Mouse (Mus musculus) megakaryocyte progenitor cell, adult 5-6 weeks (primary cell): ENCODE measurements around the gene Epha6. TPM values are rescaled to one million over a fixed set of nuclear protein-coding genes. Genes with fewer than 3 reads are reported as not detected.

Source experiments
- ATAC-seq: replicated peaks from 2 replicates; pipeline ENCODE4 v1.8.0; 2016; ENCODE audit warnings: mild to moderate bottlenecking, moderate TSS enrichment, inconsistent platforms; ENCODE audit not compliant: poor library complexity
- total RNA-seq, 2 experiments: library from RNA; stranded (forward) in 1 of 2; stranded (reverse) in 1 of 2; fragments of 157-497, 149-512 nt in 1 of 2; fragments of 200-1000 nt in 1 of 2; gene quantifications; 2 replicates each; pipeline versions ENCODE4 v1.2.3 to v1.2.4; 2015 to 2017

Gene Epha6
- total RNA-seq (2015), result not detected in 2 replicates
- not detected in 2 replicates for total RNA-seq (2017)

DNA sequence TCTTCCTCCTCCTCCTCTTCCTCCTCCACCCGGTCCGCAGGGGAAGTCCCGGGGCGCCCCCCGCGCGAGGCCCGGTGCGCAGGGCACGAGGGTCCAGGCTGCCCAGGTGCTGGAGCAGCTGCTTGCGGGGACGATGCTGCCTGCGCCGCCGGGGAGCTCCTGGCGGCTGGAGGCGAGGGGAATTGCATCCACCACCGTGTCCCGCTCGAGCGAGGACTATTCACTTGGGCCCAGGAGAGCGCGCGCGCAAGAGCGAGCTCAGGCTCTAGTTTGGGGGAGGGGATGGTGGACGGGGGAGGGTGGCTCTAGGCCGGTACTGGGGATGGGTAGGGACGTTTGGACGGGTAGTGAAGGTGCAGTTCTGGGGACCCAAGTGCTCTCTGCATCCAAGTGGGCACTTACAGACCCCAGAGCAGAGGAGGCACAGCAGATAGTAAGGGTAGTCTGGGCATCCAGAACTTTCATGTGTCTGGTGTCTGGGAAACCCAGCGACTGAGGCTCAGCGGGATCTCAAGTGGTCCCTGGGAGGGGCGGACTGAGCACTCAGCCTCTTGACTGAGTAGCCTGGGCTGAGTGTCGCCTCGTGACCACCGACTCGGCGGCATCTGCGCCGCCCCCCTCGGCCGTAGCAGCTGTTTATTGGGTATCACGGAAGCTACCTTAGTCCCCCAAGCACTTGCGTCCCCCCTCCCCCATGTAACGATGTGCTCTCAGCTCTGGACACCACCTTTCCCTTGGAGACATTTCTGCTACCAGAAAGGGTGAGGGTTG is at the start of gene Epha6:
TSS of gene Epha6 (minus strand) at position 471 of the 771 bp plus-strand sequence.
- ATAC-seq, result no peak

GRCm38 (mm10) chr16:60651716-60652115 is 46.4 kb upstream of the Epha6 start:
- ATAC-seq, result no peak

- ATAC-seq, result no peak
Observed at GRCm38 (mm10) chr16:60628091-60628490, 22.8 kb upstream of the Epha6 start.

- no peak for ATAC-seq
Observed at GRCm38 (mm10) chr16:60605832-60606583, 677 bp upstream of the Epha6 start.

DNA sequence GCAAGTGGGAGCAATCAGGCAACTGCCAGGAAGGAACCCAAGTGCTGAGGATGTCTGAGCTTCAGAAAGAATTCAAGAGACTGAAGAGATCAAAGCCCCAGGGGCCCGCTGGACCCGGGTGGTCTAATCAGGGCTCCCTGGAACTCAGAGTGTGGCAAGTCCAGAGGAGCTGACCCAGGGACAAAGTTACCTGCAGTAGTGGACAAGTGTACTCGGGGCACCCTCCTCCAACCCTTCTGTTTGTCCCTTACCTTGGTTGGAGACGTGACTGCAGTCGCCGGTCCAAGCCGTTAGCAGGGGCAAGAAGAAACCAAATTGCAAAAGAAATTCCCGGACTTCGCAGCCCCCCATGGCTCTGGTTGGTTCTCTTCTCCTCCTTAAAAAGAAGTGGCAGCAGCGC is 718 bp downstream of the Epha6 start:
- ATAC-seq, result no peak

DNA sequence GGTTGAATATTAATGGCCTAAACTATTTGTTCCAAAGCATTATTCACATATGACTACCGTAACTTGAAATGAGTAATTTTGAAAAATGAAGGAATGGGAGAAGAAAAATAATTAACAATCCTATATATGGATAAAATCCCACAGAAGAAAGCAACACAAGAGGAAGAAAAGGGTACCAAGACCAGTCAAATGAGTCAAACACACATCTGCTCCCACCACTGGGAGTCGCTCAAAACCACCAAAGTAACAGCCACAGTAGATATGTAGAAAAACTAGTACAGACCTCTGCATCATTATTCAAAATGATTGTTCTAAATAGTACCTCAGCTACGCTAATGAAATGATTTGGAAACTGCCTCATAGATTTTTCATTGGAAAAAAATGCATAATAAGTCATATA is 20.0 kb downstream of the Epha6 start:
- ATAC-seq, result no peak

GRCm38 (mm10) chr16:60584695-60585094 is 20.6 kb downstream of the Epha6 start:
- ATAC-seq, result no peak

GRCm38 (mm10) chr16:60570546-60570945 is 34.8 kb downstream of the Epha6 start:
- ATAC-seq, result no peak

DNA sequence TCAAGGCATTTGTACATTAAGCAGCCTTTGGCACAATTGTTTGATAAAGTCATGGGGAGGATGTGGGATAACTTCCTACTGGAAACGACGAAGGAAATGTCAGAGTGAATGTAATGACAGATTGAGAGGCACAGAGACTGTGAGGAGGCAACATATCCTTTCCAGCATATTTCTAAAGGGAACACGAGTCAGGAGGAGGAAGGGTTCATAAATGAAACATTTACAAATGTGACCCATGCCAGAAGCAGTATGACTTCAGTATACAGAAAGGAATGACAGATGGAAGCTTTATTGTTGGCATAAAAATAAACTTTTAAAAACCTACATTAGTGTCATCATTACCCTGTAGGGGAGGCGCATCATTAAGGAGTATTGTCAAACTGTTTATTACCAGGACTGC is 60.9 kb downstream of the Epha6 start:
- ATAC-seq, result no peak

GRCm38 (mm10) chr16:60538233-60538632 is 67.1 kb downstream of the Epha6 start:
- no peak for ATAC-seq

DNA sequence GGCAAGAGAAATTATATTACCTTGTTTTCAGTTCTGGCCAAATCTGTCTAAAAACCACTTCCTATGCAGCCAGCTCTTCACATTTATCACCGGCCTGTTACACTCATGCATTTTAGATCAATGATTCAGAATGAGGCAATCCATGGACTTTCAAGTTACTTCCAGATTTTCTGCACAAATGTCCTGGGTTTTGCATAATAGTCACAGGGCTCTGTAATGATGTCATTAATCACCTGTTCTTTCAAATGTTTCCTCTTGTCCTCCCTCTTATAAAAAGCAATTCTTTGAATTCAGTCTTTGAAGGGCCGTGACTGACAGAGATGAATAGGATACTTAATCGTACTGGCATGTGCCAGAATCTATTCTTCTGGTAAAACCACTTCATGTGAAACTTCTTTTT is 95.6 kb downstream of the Epha6 start:
- ATAC-seq, result no peak

DNA sequence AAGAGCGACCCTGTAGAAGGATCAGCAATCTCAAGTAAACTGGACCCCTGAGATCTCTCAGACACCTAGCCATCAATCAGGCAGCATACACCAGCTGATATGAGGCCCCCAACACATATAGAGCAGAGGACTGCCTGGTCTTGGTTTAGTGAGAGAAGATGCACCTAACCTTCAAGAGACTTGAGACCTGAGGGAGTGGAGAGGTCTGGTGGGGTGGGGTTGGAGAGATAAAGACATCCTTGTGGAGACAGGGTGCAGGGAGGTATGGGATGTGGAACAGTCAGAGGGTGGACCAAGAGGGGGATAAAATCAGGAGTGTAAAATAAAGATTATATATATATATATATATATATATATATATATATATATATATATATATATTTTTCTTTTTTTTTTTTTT is 105.8 kb downstream of the Epha6 start:
- ATAC-seq, result no peak

DNA sequence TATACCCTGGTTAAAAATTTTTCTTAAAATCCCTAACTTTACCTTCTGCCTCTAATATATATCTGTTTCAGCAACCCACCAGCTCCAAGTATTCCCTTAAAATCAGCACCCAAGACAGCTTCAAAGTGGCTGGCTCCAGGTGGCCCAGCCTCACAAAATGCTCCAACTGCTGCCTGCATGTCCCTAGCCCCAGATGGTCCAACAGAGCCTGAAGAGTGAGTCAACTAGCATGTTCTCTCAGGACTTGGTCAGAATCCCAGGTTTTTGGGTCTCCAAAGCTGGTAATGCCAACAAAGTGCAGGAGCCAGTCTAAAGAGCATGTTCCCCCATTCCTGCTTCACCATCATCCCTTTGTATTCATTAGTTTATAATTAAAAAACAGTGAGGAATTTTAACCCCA is 129.6 kb downstream of the Epha6 start:
- no peak for ATAC-seq

DNA sequence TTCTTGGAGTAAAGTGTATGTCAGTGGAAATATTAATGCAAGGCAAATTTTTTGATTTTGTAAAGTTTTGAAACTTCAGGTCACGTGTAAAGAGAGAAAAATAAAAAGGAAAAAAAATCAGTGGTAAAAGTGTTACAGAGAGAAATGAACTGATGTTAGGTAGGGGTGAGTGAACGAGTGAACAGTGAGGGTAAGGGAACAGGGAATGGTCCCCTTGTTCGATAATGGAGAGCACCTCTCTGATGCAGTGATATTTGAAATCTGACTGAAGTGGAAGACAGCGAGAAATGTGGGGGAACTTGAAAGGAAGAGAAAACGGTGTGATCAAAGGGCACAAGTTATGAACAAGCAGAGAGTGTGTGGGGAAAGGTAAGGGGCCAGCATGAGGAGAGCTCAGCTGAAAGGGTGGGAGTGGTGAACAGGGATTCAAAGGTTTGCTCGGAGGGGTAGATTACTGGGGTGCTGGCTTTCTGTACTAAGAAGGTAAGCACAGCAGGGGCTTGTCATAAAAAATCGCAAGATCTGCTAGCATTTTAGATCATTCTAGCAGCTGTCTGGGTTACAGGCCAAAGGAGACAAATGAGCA is 137.0 kb downstream of the Epha6 start:
- no peak for ATAC-seq

GRCm38 (mm10) chr16:60435283-60435682 is 170.0 kb downstream of the Epha6 start:
- no peak for ATAC-seq

- no peak for ATAC-seq
Observed at GRCm38 (mm10) chr16:60434241-60434640, 171.1 kb downstream of the Epha6 start.

DNA sequence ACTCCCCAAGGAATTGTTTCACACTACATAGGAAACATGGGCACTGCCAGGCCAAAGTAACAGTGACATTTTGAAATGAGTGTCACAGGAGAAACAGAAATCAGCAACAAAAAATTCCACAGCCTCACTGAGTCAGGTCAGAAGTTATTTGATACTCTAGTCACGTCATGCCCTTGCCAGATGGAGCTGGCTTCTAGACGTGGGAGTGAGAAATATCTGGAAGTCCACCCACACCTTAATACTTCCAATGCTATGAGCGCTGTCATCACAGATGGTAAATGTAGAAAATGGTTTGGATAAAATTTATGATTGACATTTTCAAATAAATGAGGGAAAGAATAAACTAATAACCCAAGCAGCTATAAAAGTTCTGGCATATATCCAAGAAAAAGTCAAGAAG is 210.0 kb downstream of the Epha6 start:
- no peak for ATAC-seq

DNA sequence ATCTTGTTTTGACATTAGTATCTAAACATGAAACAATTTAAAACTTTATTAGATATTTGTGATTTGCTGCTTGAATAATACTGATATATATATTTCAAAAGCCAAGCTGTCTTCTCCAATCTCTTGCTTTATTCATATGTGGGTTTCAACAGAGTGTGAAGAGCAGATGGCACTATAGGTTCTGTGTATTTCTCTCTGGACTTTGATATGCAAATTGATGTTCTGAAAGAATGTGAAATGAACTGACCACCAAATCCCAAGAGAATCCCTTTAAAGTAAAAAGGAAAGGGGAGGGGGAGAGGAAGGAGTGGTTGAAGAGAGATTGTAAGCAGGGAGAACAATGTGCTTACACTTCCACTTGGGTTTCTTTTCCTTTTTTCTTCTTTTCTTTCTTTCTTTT is 212.4 kb downstream of the Epha6 start:
- no peak for ATAC-seq

DNA sequence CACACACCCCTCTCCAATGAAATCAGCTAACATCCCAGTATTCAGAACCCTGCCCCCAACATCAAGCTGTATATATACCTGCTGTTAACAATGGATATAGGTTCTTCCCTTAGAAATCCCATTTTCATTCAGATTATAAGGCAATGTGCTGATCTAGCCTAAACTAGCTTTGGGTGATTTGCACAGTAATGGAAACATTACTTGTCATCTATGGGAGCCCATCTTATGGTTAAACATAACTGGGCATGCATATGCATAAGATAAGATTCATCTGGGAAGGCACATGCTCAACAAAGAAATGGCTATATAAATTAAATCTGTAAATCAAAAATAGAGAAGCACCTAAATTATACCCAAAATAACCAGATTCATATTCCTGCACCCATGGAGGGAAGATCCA is 230.2 kb downstream of the Epha6 start:
- no peak for ATAC-seq

GRCm38 (mm10) chr16:60283963-60284362 is 321.4 kb downstream of the Epha6 start:
- ATAC-seq, result no peak

DNA sequence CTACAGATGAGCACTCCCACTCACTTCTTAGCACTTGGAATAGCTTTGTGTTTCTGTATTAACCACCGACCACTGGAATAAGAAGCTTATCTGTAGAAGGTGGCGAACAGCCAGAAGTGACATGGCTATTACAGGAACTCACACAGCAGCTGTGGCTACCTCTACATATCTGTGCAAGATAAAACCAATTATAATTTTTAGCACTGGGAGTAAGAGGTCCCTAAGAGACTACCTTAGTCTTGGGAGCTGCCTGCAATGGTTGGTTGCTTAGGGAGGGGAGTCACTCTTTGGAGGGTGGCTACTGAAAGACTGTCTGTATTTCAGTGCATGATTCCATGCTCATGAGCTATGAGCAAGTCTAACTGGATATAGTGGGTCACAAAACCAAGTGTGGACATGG is 331.2 kb downstream of the Epha6 start:
- no peak for ATAC-seq
